Mouse (Mus musculus): Measurements from ENCODE around the gene Ccdc92b. TPM values are rescaled to one million over a fixed set of nuclear protein-coding genes. Genes with fewer than 3 reads are reported as not detected.

Ccdc92b gene
- polyA plus RNA-seq, 1 experiment from 2014 or later, result 2.5 TPM

DNA sequence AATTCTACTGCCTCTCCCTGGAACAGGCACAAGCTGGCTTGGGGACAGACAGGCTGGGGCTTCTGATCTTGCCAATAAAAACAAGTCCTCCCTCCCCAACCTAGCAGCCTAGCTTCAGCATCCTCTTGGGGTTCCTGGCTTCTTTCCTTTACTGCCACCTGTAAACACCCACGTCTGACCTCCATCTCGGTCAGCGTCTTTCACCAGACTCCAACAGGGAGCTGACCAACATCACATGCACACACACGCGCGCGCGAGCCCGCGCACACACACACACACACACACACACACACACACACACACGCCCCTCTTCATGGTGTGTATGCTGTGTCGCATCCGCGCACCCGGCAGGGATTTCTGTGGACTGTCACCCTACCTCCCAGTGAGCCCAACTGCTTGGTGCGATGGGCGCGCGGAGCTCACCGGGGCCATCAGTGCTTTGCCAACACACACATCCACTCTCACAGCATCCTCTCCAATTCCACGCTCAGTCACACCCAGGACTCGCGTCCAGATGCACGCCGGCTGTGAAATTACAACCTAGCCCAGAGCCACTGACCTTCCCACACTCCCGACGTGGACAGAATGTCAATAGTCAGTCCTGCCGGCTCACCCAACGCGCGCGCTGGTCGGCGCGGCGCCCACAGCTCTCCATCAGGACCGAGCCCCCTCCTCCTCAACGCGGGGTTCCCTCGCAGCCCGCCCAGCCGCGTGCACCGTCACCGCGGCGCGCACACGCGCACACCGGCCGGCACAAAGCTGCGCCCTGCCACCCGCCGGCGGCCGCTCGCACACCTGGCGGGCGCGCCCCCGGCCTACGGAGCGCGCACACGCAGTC lies 29.8 kb upstream of the Ccdc92b start:
- WGBS, result 3% methylated on average over 66 of the region's 66 CpGs
- Histone ChIP-seq H3K9me3 (no peaks in the 10 kb centered on the region), H3K36me3 (no peaks in the 10 kb centered on the region), H3K4me2 (replicated peaks) (peak overlapping the region; percentile 68), H3K9ac (replicated peaks) (peak overlapping the region; percentile 46), H3K27me3 (peaks cover 60% of the 10 kb centered on the region), H3K27ac (replicated peaks) (peak overlapping the region; percentile 61), H3K4me3 (peak overlapping the region; percentile 47), H3K4me1 (peaks cover 10% of the 10 kb centered on the region; the same call in 1 of the 2 replicates)
- ATAC-seq (ENCODE audit: low FRiP score, low read depth), result peak; percentile 82

DNA sequence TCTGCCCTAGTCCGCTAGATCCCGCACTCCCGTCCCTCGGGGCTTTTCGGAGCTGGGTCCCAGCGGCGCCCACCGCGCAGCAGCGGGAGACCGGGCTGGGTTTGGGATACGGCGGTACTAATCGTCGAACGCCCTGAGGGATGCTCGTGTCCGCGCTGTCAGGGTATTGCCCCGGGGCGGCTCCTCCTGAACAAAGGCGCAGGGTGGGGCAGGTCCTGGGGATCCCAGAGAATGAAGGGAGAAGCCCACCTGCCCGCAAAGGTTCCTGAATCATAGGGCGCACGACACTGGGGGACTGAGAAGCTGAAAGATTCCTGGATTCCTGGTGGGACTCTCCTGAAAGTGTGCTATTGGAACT lies 29.2 kb upstream of the Ccdc92b start:
- Histone ChIP-seq H3K4me3 (peak overlapping the region; percentile 47), H3K4me1 (peaks cover 10% of the 10 kb centered on the region; the same call in 1 of the 2 replicates), H3K27me3 (peaks cover 58% of the 10 kb centered on the region), H3K9ac (replicated peaks) (peak overlapping the region; percentile 46), H3K9me3 (no peaks in the 10 kb centered on the region), H3K36me3 (no peaks in the 10 kb centered on the region), H3K27ac (replicated peaks) (peak overlapping the region; percentile 61; the same call in 1 of the 2 replicates), H3K4me2 (replicated peaks) (peak overlapping the region; percentile 68)
- WGBS, result 1% methylated on average over 25 of the region's 25 CpGs
- ATAC-seq (ENCODE audit: low FRiP score, low read depth), result peak; percentile 56; the same call in 1 of the 2 replicates

GRCm38 (mm10) chr11:74590691-74591090 lies 28.7 kb upstream of the Ccdc92b start:
- no peaks in the 10 kb centered on the region for H3K36me3 ChIP-seq
- peak overlapping the region; percentile 61; the same call in 1 of the 2 replicates for H3K27ac ChIP-seq (replicated peaks)
- no peak for ATAC-seq (ENCODE audit: low FRiP score, low read depth)
- WGBS, result 29% methylated on average over 13 of the region's 13 CpGs
- H3K4me3 ChIP-seq, result peak overlapping the region; percentile 47
- H3K4me2 ChIP-seq (replicated peaks), result peak overlapping the region; percentile 68
- no peaks in the 10 kb centered on the region for H3K9me3 ChIP-seq
- 0 out of 2 replicates have a peak overlapping the region, but pooled peaks have one; percentile 46 for H3K9ac ChIP-seq (replicated peaks)
- H3K4me1 ChIP-seq, result peaks cover 10% of the 10 kb centered on the region; the same call in 1 of the 2 replicates
- H3K27me3 ChIP-seq, result peaks cover 55% of the 10 kb centered on the region

- H3K4me1 ChIP-seq, result peaks cover 8% of the 10 kb centered on the region; the same call in 1 of the 2 replicates
- ATAC-seq (ENCODE audit: low FRiP score, low read depth), result no peak
- H3K4me3 ChIP-seq, result no peak overlapping the region
- 84% methylated on average over 3 of the region's 3 CpGs for WGBS
- H3K27ac ChIP-seq (replicated peaks), result no peak overlapping the region
- no peak overlapping the region for H3K9ac ChIP-seq (replicated peaks)
- no peak overlapping the region for H3K4me2 ChIP-seq (replicated peaks)
- H3K36me3 ChIP-seq, result no peaks in the 10 kb centered on the region
- no peaks in the 10 kb centered on the region for H3K9me3 ChIP-seq
- peaks cover 55% of the 10 kb centered on the region for H3K27me3 ChIP-seq
Measured at GRCm38 (mm10) chr11:74592246-74592645, 27.2 kb upstream of the Ccdc92b start.

DNA sequence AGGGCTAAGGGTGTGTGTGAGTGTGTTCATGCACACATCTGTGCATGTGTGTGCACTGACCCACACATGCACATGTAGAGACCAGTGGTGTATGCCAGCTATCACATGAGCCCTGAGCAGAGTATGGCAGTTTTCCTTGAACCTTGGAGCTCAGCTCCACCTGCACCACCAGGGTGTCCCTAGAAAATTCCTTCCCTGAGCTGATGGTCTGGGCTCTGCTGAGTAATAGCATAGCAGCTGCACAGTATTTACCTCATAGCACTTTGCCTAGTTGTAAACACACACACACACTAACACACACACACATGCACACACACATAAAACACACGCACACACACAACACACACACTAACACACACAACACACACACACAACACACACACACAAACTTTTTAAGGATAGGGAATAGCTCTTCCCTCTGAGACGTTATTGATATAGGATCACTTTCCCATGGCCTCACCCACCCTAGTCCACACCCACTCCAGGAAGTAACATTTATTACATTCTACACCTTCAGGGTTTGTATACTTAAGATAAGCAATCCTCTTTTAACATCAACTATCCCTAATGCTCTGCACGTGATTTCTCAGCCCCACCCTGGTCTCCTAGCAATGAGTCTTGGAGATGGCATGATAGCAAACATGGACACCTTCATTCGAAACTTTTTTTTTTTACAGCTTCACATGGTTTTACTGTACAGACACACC lies 22.0 kb upstream of the Ccdc92b start:
- no peak for ATAC-seq (ENCODE audit: low FRiP score, low read depth)
- Histone ChIP-seq H3K4me1 (no peaks in the 10 kb centered on the region), H3K9ac (replicated peaks) (no peak overlapping the region), H3K27me3 (peaks cover 6% of the 10 kb centered on the region; the same call in 1 of the 2 replicates), H3K27ac (replicated peaks) (no peak overlapping the region), H3K4me3 (no peak overlapping the region), H3K4me2 (replicated peaks) (no peak overlapping the region), H3K9me3 (peaks cover 5% of the 10 kb centered on the region; the same call in 1 of the 2 replicates), H3K36me3 (no peaks in the 10 kb centered on the region)
- WGBS, result 85% methylated on average over 4 of the region's 4 CpGs

GRCm38 (mm10) chr11:74597990-74598337 lies 21.4 kb upstream of the Ccdc92b start:
- H3K4me2 ChIP-seq (replicated peaks), result no peak overlapping the region
- H3K4me1 ChIP-seq, result no peaks in the 10 kb centered on the region
- ATAC-seq (ENCODE audit: low FRiP score, low read depth), result no peak
- no peak overlapping the region for H3K4me3 ChIP-seq
- peaks cover 5% of the 10 kb centered on the region; the same call in 1 of the 2 replicates for H3K9me3 ChIP-seq
- no peaks in the 10 kb centered on the region for H3K36me3 ChIP-seq
- peaks cover 5% of the 10 kb centered on the region for H3K27me3 ChIP-seq
- no peak overlapping the region for H3K27ac ChIP-seq (replicated peaks)
- no peak overlapping the region for H3K9ac ChIP-seq (replicated peaks)

GRCm38 (mm10) chr11:74602286-74602685 lies 17.1 kb upstream of the Ccdc92b start:
- Histone ChIP-seq H3K9me3 (peaks cover 5% of the 10 kb centered on the region; the same call in 1 of the 2 replicates), H3K36me3 (no peaks in the 10 kb centered on the region), H3K4me2 (replicated peaks) (no peak overlapping the region), H3K4me3 (no peak overlapping the region), H3K27me3 (peaks cover 4% of the 10 kb centered on the region; the same call in 1 of the 2 replicates), H3K9ac (replicated peaks) (no peak overlapping the region), H3K27ac (replicated peaks) (no peak overlapping the region), H3K4me1 (no peaks in the 10 kb centered on the region)
- ATAC-seq (ENCODE audit: low FRiP score, low read depth), result no peak
- WGBS, result 77% methylated on average over 1 of the region's 1 CpGs

DNA sequence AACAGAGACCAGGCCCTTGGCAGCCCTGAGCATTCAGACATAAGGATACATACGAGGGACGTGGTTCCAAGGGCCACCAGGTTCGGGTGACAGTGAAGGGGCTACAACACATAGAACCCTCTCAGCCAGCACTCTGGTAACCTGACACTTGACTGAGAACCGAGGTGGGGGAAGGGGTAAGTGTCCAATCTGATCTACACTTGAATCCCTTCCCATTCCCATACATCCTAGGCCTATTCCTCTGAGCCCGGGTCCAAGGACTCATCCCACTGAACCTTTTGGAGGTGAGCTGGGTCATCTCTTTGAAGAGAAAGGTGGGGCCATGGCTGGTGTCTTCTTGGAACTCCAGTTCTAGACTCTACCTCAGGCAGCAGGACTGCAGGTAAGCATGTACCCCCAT lies 9.3 kb upstream of the Ccdc92b start:
- Histone ChIP-seq H3K4me3 (0 out of 2 replicates have a peak overlapping the region, but pooled peaks have one; percentile 48), H3K27ac (replicated peaks) (no peak overlapping the region), H3K9ac (replicated peaks) (no peak overlapping the region), H3K4me2 (replicated peaks) (peak overlapping the region; percentile 84), H3K9me3 (no peaks in the 10 kb centered on the region), H3K27me3 (peaks cover 54% of the 10 kb centered on the region), H3K36me3 (no peaks in the 10 kb centered on the region), H3K4me1 (peaks cover 8% of the 10 kb centered on the region; the same call in 1 of the 2 replicates)
- no peak for ATAC-seq (ENCODE audit: low FRiP score, low read depth)
- 26% methylated on average over 5 of the region's 5 CpGs for WGBS

DNA sequence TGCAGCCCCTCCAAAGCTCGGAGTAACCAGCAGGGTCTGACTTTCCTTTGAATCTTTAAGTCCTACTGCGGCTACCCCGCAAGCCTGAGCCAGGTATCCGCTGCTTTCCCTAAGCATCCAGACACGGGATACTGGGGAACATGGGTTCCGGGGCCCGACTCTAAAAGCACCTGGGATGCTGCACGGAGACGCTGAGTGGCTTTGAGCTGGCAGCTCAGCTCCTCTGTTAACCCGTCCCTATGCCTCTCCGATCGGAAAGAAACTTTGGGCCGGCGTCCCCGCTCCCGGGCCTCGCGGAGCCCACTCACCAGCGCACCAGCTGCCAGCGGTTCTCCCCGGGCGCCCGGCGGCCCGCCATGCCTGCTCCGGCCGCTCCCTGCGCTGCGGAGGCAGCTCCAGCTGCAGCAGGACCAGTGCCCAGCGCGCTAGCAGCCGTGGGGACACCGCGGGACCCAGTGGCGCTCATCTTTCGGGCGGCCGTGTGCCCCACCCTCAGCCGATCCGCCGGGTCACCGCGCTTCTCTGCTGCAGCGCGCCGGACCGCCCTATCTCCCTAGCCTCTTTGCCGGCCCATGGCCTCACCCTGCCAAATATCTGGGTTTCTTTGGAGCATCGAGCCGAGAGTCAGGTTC lies 8.7 kb upstream of the Ccdc92b start, which contains the start of gene Rap1gap2:
Gene Rap1gap2 (minus strand): TSS at position 371 of the 632 bp plus-strand sequence.
- H3K27me3 ChIP-seq, result peaks cover 59% of the 10 kb centered on the region
- WGBS, result under 1% methylated on average over 50 of the region's 50 CpGs
- peak within 1 kb of the TSS; percentile 48 for H3K4me3 ChIP-seq
- H3K9ac ChIP-seq (replicated peaks), result peak within 1 kb of the TSS; percentile 54
- H3K36me3 ChIP-seq, result no peaks in the 10 kb centered on the region
- no peak within 1 kb of the TSS for H3K27ac ChIP-seq (replicated peaks)
- 0 out of 2 replicates have a peak, but pooled peaks have one; percentile 19 for ATAC-seq (ENCODE audit: low FRiP score, low read depth)
- peaks cover 8% of the 10 kb centered on the region; the same call in 1 of the 2 replicates for H3K4me1 ChIP-seq
- no peaks in the 10 kb centered on the region for H3K9me3 ChIP-seq
- peak within 1 kb of the TSS; percentile 84 for H3K4me2 ChIP-seq (replicated peaks)

DNA sequence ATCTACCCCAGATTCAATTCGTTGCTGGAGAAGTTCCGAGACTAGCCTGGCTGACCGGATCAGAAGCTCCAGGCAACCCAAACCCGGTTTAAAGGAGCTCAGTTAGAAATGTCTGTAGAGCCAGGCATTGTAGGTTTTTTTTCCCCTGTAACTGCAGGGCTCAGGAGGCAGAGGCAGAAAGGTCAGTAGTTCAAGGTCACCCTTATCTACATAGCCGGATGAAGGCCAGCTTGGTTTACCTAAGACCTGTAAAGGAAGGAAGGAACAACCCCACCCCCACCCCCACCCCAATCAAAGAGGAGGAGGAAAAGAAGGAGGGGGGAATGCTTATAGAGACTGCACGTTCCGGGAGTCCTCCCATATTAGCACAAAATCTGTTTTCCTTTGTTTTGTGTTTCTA lies 8.0 kb upstream of the Ccdc92b start:
- Histone ChIP-seq H3K4me3 (no peak overlapping the region), H3K36me3 (no peaks in the 10 kb centered on the region), H3K4me2 (replicated peaks) (no peak overlapping the region), H3K27me3 (peaks cover 59% of the 10 kb centered on the region), H3K9ac (replicated peaks) (no peak overlapping the region), H3K27ac (replicated peaks) (no peak overlapping the region), H3K4me1 (peaks cover 8% of the 10 kb centered on the region; the same call in 1 of the 2 replicates), H3K9me3 (no peaks in the 10 kb centered on the region)
- ATAC-seq (ENCODE audit: low FRiP score, low read depth), result no peak
- WGBS, result 24% methylated on average over 7 of the region's 7 CpGs

GRCm38 (mm10) chr11:74613428-74613827 lies 6.0 kb upstream of the Ccdc92b start:
- Histone ChIP-seq H3K9ac (replicated peaks) (no peak overlapping the region), H3K4me2 (replicated peaks) (no peak overlapping the region), H3K4me1 (peaks cover 8% of the 10 kb centered on the region; the same call in 1 of the 2 replicates), H3K4me3 (no peak overlapping the region), H3K9me3 (no peaks in the 10 kb centered on the region), H3K36me3 (no peaks in the 10 kb centered on the region), H3K27me3 (peaks cover 70% of the 10 kb centered on the region), H3K27ac (replicated peaks) (no peak overlapping the region)
- 67% methylated on average over 4 of the region's 4 CpGs for WGBS
- no peak for ATAC-seq (ENCODE audit: low FRiP score, low read depth)
